Mouse (Mus musculus): Measurements from ENCODE around the gene Cyp2u1. TPM values are rescaled to one million over a fixed set of nuclear protein-coding genes. Genes with fewer than 3 reads are reported as not detected.

Gene Cyp2u1
- polyA plus RNA-seq (2014; fragmentation: Nextera tagmentation; extraction: Ambion mirVana) = 2.3 and 3.0 TPM in 2 replicates

- H3K9ac ChIP-seq (replicated peaks; ENCODE audit: low read depth, low read length) = peak within 1 kb of the TSS; percentile 42; the same call in 1 of the 2 replicates
- H3K4me2 ChIP-seq (replicated peaks; ENCODE audit: low read depth, low read length) = peak within 1 kb of the TSS; percentile 100
- H3K4me1 ChIP-seq (ENCODE audit: control insufficient read depth, insufficient read depth, low read length) = no peaks in the 10 kb centered on the region
- H3K4me3 ChIP-seq (ENCODE audit: low read depth, low read length) = peak within 1 kb of the TSS; percentile 74
- no peaks in the 10 kb centered on the region for H3K36me3 ChIP-seq (ENCODE audit: control insufficient read depth, insufficient read depth, low read length)
- H3K27ac ChIP-seq (ENCODE audit: low read length) = no peak within 1 kb of the TSS
- peak; percentile 94 for ATAC-seq (ENCODE audit: insufficient number of reproducible peaks, insufficient read depth, low FRiP score, low read depth)
- H3K9me3 ChIP-seq (ENCODE audit: control insufficient read depth, low read depth, low read length) = no peaks in the 10 kb centered on the region
- under 1% methylated on average over 71 of the region's 71 CpGs for WGBS
- no peaks in the 10 kb centered on the region for H3K27me3 ChIP-seq (ENCODE audit: control insufficient read depth, insufficient read depth, low read length)
These were observed at the start of gene Cyp2u1 for GRCm38 (mm10) chr3:131302452-131303319. Cyp2u1 (minus strand) TSS chr3:131303227.

GRCm38 (mm10) chr3:131350539-131350938 lies 47.5 kb upstream of the Cyp2u1 start:
- Histone ChIP-seq H3K4me2 (replicated peaks; ENCODE audit: low read depth, low read length) (no peak overlapping the region), H3K9me3 (ENCODE audit: control insufficient read depth, low read depth, low read length) (no peaks in the 10 kb centered on the region), H3K27me3 (ENCODE audit: control insufficient read depth, insufficient read depth, low read length) (no peaks in the 10 kb centered on the region), H3K4me1 (ENCODE audit: control insufficient read depth, insufficient read depth, low read length) (no peaks in the 10 kb centered on the region), H3K36me3 (ENCODE audit: control insufficient read depth, insufficient read depth, low read length) (no peaks in the 10 kb centered on the region), H3K9ac (replicated peaks; ENCODE audit: low read depth, low read length) (no peak overlapping the region), H3K4me3 (ENCODE audit: low read depth, low read length) (no peak overlapping the region), H3K27ac (ENCODE audit: low read length) (no peak overlapping the region)
- ATAC-seq (ENCODE audit: insufficient number of reproducible peaks, insufficient read depth, low FRiP score, low read depth) = no peak
- 95% methylated on average over 7 of the region's 7 CpGs for WGBS

- no peaks in the 10 kb centered on the region for H3K27me3 ChIP-seq (ENCODE audit: control insufficient read depth, insufficient read depth, low read length)
- no peaks in the 10 kb centered on the region for H3K4me1 ChIP-seq (ENCODE audit: control insufficient read depth, insufficient read depth, low read length)
- no peak overlapping the region for H3K27ac ChIP-seq (ENCODE audit: low read length)
- H3K4me3 ChIP-seq (ENCODE audit: low read depth, low read length) = no peak overlapping the region
- no peak for ATAC-seq (ENCODE audit: insufficient number of reproducible peaks, insufficient read depth, low FRiP score, low read depth)
- no peak overlapping the region for H3K4me2 ChIP-seq (replicated peaks; ENCODE audit: low read depth, low read length)
- no peak overlapping the region for H3K9ac ChIP-seq (replicated peaks; ENCODE audit: low read depth, low read length)
- no peaks in the 10 kb centered on the region for H3K9me3 ChIP-seq (ENCODE audit: control insufficient read depth, low read depth, low read length)
- 68% methylated on average over 6 of the region's 6 CpGs for WGBS
- no peaks in the 10 kb centered on the region for H3K36me3 ChIP-seq (ENCODE audit: control insufficient read depth, insufficient read depth, low read length)
These were observed 46.0 kb upstream of the Cyp2u1 start for GRCm38 (mm10) chr3:131349013-131349412.

GRCm38 (mm10) chr3:131348579-131348950 lies 45.5 kb upstream of the Cyp2u1 start:
- 54% methylated on average over 3 of the region's 3 CpGs for WGBS
- Histone ChIP-seq H3K27ac (ENCODE audit: low read length) (0 out of 2 replicates have a peak overlapping the region, but pooled peaks have one; percentile 10), H3K36me3 (ENCODE audit: control insufficient read depth, insufficient read depth, low read length) (no peaks in the 10 kb centered on the region), H3K27me3 (ENCODE audit: control insufficient read depth, insufficient read depth, low read length) (no peaks in the 10 kb centered on the region), H3K4me2 (replicated peaks; ENCODE audit: low read depth, low read length) (no peak overlapping the region), H3K9ac (replicated peaks; ENCODE audit: low read depth, low read length) (no peak overlapping the region), H3K4me1 (ENCODE audit: control insufficient read depth, insufficient read depth, low read length) (no peaks in the 10 kb centered on the region), H3K9me3 (ENCODE audit: control insufficient read depth, low read depth, low read length) (no peaks in the 10 kb centered on the region), H3K4me3 (ENCODE audit: low read depth, low read length) (no peak overlapping the region)
- ATAC-seq (ENCODE audit: insufficient number of reproducible peaks, insufficient read depth, low FRiP score, low read depth) = no peak; the same call in 1 of the 2 replicates

- Histone ChIP-seq H3K9ac (replicated peaks; ENCODE audit: low read depth, low read length) (no peak overlapping the region), H3K9me3 (ENCODE audit: control insufficient read depth, low read depth, low read length) (no peaks in the 10 kb centered on the region), H3K4me3 (ENCODE audit: low read depth, low read length) (no peak overlapping the region), H3K27me3 (ENCODE audit: control insufficient read depth, insufficient read depth, low read length) (no peaks in the 10 kb centered on the region), H3K27ac (ENCODE audit: low read length) (no peak overlapping the region), H3K4me2 (replicated peaks; ENCODE audit: low read depth, low read length) (no peak overlapping the region), H3K36me3 (ENCODE audit: control insufficient read depth, insufficient read depth, low read length) (no peaks in the 10 kb centered on the region), H3K4me1 (ENCODE audit: control insufficient read depth, insufficient read depth, low read length) (no peaks in the 10 kb centered on the region)
- ATAC-seq (ENCODE audit: insufficient number of reproducible peaks, insufficient read depth, low FRiP score, low read depth) = peak; percentile 89
- WGBS = 45% methylated on average over 6 of the region's 6 CpGs
These were observed 45.0 kb upstream of the Cyp2u1 start for GRCm38 (mm10) chr3:131347831-131348578.

GRCm38 (mm10) chr3:131345903-131346302 lies 42.9 kb upstream of the Cyp2u1 start:
- Histone ChIP-seq H3K4me2 (replicated peaks; ENCODE audit: low read depth, low read length) (no peak overlapping the region), H3K9ac (replicated peaks; ENCODE audit: low read depth, low read length) (no peak overlapping the region), H3K27me3 (ENCODE audit: control insufficient read depth, insufficient read depth, low read length) (no peaks in the 10 kb centered on the region), H3K9me3 (ENCODE audit: control insufficient read depth, low read depth, low read length) (no peaks in the 10 kb centered on the region), H3K4me3 (ENCODE audit: low read depth, low read length) (no peak overlapping the region), H3K4me1 (ENCODE audit: control insufficient read depth, insufficient read depth, low read length) (peaks cover 5% of the 10 kb centered on the region; the same call in 1 of the 2 replicates), H3K36me3 (ENCODE audit: control insufficient read depth, insufficient read depth, low read length) (no peaks in the 10 kb centered on the region), H3K27ac (ENCODE audit: low read length) (no peak overlapping the region)
- no peak for ATAC-seq (ENCODE audit: insufficient number of reproducible peaks, insufficient read depth, low FRiP score, low read depth)
- 93% methylated on average over 6 of the region's 6 CpGs for WGBS

- ATAC-seq (ENCODE audit: insufficient number of reproducible peaks, insufficient read depth, low FRiP score, low read depth) = no peak
These were observed 40.3 kb upstream of the Cyp2u1 start for GRCm38 (mm10) chr3:131343311-131343710.

GRCm38 (mm10) chr3:131340885-131341284 lies 37.9 kb upstream of the Cyp2u1 start:
- 41% methylated on average over 3 of the region's 3 CpGs for WGBS
- no peaks in the 10 kb centered on the region for H3K27me3 ChIP-seq (ENCODE audit: control insufficient read depth, insufficient read depth, low read length)
- H3K9me3 ChIP-seq (ENCODE audit: control insufficient read depth, low read depth, low read length) = no peaks in the 10 kb centered on the region
- H3K27ac ChIP-seq (ENCODE audit: low read length) = peak overlapping the region; percentile 55; the same call in 1 of the 2 replicates
- H3K4me2 ChIP-seq (replicated peaks; ENCODE audit: low read depth, low read length) = no peak overlapping the region
- no peak overlapping the region for H3K9ac ChIP-seq (replicated peaks; ENCODE audit: low read depth, low read length)
- H3K36me3 ChIP-seq (ENCODE audit: control insufficient read depth, insufficient read depth, low read length) = no peaks in the 10 kb centered on the region
- H3K4me3 ChIP-seq (ENCODE audit: low read depth, low read length) = no peak overlapping the region
- peaks cover 9% of the 10 kb centered on the region; the same call in 1 of the 2 replicates for H3K4me1 ChIP-seq (ENCODE audit: control insufficient read depth, insufficient read depth, low read length)
- no peak for ATAC-seq (ENCODE audit: insufficient number of reproducible peaks, insufficient read depth, low FRiP score, low read depth)

More at GRCm38 (mm10) chr3:131343311-131343710, 40.3 kb upstream of the Cyp2u1 start:
- no peaks in the 10 kb centered on the region for H3K9me3 ChIP-seq (ENCODE audit: control insufficient read depth, low read depth, low read length)
- H3K4me2 ChIP-seq (replicated peaks; ENCODE audit: low read depth, low read length) = no peak overlapping the region
- H3K4me3 ChIP-seq (ENCODE audit: low read depth, low read length) = no peak overlapping the region
- WGBS = 83% methylated on average over 6 of the region's 6 CpGs
- no peaks in the 10 kb centered on the region for H3K27me3 ChIP-seq (ENCODE audit: control insufficient read depth, insufficient read depth, low read length)
- H3K9ac ChIP-seq (replicated peaks; ENCODE audit: low read depth, low read length) = no peak overlapping the region
- peaks cover 9% of the 10 kb centered on the region; the same call in 1 of the 2 replicates for H3K4me1 ChIP-seq (ENCODE audit: control insufficient read depth, insufficient read depth, low read length)
- H3K27ac ChIP-seq (ENCODE audit: low read length) = no peak overlapping the region
- H3K36me3 ChIP-seq (ENCODE audit: control insufficient read depth, insufficient read depth, low read length) = no peaks in the 10 kb centered on the region
